Mouse (Mus musculus) thymus, adult 2 months (tissue): ENCODE measurements around the gene Plppr4. TPM values are rescaled to one million over a fixed set of nuclear protein-coding genes. Genes with fewer than 3 reads are reported as not detected.

Experiments used
- DNase-seq: peaks from one replicate; pipeline ENCODE4 v3.0.0; 2021
- H3K27ac ChIP-seq: fragments of 200-500 bp; 2 replicates; pipeline ENCODE4 v1.5.1; 2012; ENCODE audit warnings: low read length, control low read depth; ENCODE audit not compliant: control insufficient read depth, insufficient read depth
- H3K27me3 ChIP-seq: fragments of 200-500 bp; 2 replicates; pipeline ENCODE4 v1.6.1; 2012; ENCODE audit warnings: mild to moderate bottlenecking, low read length, moderate library complexity, mixed read lengths; ENCODE audit not compliant: control insufficient read depth, insufficient read depth
- H3K36me3 ChIP-seq: fragments of 200-500 bp; 2 replicates; pipeline ENCODE4 v1.6.1; 2012; ENCODE audit warnings: mild to moderate bottlenecking, low read length, moderate library complexity; ENCODE audit not compliant: control insufficient read depth, insufficient read depth
- H3K4me1 ChIP-seq: fragments of 200-500 bp; replicated peaks from 2 replicates; pipeline ENCODE4 v1.6.1; 2012; ENCODE audit warnings: low read length; ENCODE audit not compliant: control insufficient read depth, insufficient read depth
- H3K4me3 ChIP-seq: fragments of 200-500 bp; 2 replicates; pipeline ENCODE4 v1.5.1; 2012; ENCODE audit warnings: mild to moderate bottlenecking, low read length, control low read depth, moderate library complexity; ENCODE audit not compliant: control insufficient read depth, insufficient read depth
- CTCF ChIP-seq: fragments of 200-500 bp; IDR thresholded peaks from 2 replicates; pipeline ENCODE4 v1.5.1; 2012; ENCODE audit warnings: mild to moderate bottlenecking, control low read depth, low read length, moderate library complexity, borderline replicate concordance; ENCODE audit not compliant: control insufficient read depth, poor library complexity, insufficient read depth; ENCODE audit errors: extremely low read depth
- POLR2A ChIP-seq: fragments of 200-500 bp; IDR thresholded peaks from 2 replicates; pipeline ENCODE4 v1.6.1; 2012; ENCODE audit warnings: mild to moderate bottlenecking, low read length, control low read depth, moderate library complexity; ENCODE audit not compliant: control insufficient read depth, poor library complexity, insufficient read depth; ENCODE audit errors: extremely low read depth
- WGBS: fragments of 180-500 bp; shearing (Covaris S2); methylation state at CpG from one replicate; pipeline ENCODE4 v1.1.7; 2018; 5-methylcytosine and 5-hydroxymethylcytosine counted together
- polyA plus RNA-seq: library from polyadenylated mRNA; depleted of rRNA; stranded (reverse); fragments of >200 nt; gene quantifications from 2 replicates; pipeline ENCODE4 v1.2.3, GENCODE M21; 2012; rRNA removed

The Plppr4 gene
- polyA plus RNA-seq, 1 experiment = 2.0 TPM

DNA sequence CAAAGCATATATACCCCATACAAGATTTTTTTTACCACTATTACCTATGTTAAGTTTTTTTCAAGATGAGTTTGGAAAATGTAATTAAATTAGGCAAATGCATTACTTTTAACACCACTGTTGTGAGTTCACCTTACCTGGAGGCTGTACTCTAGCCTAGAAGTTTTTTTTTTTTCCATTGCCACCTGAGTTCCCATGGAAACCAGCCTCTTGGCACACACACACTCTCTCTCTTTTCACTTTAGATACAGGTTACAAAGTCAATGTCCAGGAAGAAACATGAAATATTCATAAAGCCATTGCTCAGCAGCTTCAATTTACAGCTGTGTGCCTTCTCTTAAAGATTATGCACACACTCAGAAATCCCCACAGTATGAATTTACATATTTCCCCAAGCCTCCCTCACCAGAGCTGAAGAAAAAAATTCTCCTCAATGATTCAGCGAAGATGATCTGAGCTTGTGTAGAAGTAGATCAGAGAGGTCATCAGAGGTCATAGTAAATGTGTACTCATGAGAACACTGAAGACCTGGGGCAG lies 59.9 kb downstream of the Plppr4 start:
- DNase-seq = no peak
- WGBS = 75% methylated on average over 1 of the region's 1 CpGs
- no peaks in the 10 kb centered on the region for H3K36me3 ChIP-seq
- TF ChIP-seq CTCF = no peak
- no peak for TF ChIP-seq POLR2A
- no peaks in the 10 kb centered on the region for H3K4me1 ChIP-seq
- H3K4me3 ChIP-seq = no peak overlapping the region
- H3K27ac ChIP-seq = no peak overlapping the region
- no peaks in the 10 kb centered on the region for H3K27me3 ChIP-seq

- TF ChIP-seq CTCF (no peak), POLR2A (no peak)
- H3K27ac ChIP-seq = no peak overlapping the region
These were observed 62.9 kb downstream of the Plppr4 start for GRCm38 (mm10) chr3:117297735-117298134.

DNA sequence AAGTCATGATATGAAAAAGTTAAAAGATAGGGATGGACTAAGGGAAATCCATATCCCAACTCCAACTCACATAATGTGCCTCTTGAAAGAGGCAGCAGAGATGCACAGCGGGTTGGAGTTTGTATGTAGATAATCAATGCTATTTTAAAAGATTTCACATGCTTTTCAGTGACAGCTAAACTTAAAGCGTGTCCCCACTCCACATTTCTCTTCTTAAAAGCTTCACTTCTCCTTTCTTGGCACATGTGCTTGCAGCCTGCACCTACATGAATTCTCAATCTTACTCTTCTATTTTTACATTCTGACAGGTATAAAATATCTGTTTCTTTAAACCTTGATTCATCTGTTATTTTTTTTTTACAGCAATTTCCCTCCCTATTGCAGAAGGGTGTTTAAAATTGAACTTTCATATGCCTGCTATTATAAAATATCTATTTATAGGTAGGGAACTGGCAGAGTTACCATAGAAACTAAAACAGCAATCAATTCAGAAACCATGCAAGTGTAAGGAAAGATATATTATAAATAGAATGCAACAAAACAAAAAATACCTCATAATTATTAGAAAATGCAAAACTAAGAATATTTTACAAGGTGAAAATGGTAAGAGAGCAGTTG lies 66.3 kb downstream of the Plppr4 start:
- 39% methylated on average over 2 of the region's 2 CpGs for WGBS
- no peak for TF ChIP-seq POLR2A
- no peak for TF ChIP-seq CTCF
- H3K36me3 ChIP-seq = no peaks in the 10 kb centered on the region
- DNase-seq = no peak
- no peaks in the 10 kb centered on the region for H3K4me1 ChIP-seq
- no peak overlapping the region for H3K4me3 ChIP-seq
- no peaks in the 10 kb centered on the region for H3K27me3 ChIP-seq
- no peak overlapping the region for H3K27ac ChIP-seq

More at GRCm38 (mm10) chr3:117297735-117298134, 62.9 kb downstream of the Plppr4 start:
- Histone ChIP-seq H3K4me3 (no peak overlapping the region), H3K36me3 (no peaks in the 10 kb centered on the region), H3K27me3 (no peaks in the 10 kb centered on the region), H3K4me1 (no peaks in the 10 kb centered on the region)
- DNase-seq = no peak
- 5% methylated on average over 1 of the region's 1 CpGs for WGBS

Other genes with a start within 250 kb of the Plppr4 start
- gene Plppr5, start 214.0 kb upstream of the Plppr4 start, polyA plus RNA-seq = 0.03 and 0.07 TPM in 2 replicates